Mouse (Mus musculus) stomach, postnatal 0 days (tissue): ENCODE results near the gene 1700012B09Rik.
A peak's percentile ranks its signal among the peaks of the same experiment; 100 is the strongest.

Experiments
- CTCF ChIP-seq: IDR thresholded peaks from 2 replicates; pipeline ENCODE4 v1.5.1; 2016; ENCODE audit warnings: antibody characterized with exemption, low read depth, mild to moderate bottlenecking, moderate library complexity
- EP300 ChIP-seq: optimal IDR thresholded peaks from 2 replicates; pipeline ENCODE3; 2016; ENCODE audit warnings: antibody characterized with exemption

- TF ChIP-seq EP300 (peak; percentile 99), CTCF (peak; percentile 25; the same call in 1 of the 2 replicates)
Observed at GRCm38 (mm10) chr9:14784039-14785002, 13.5 kb upstream of the 1700012B09Rik start, which contains the start of the genes Mre11a and Ankrd49.
